Mouse (Mus musculus): Measurements from ENCODE around the gene Pdcd11.

The Pdcd11 gene

DNA sequence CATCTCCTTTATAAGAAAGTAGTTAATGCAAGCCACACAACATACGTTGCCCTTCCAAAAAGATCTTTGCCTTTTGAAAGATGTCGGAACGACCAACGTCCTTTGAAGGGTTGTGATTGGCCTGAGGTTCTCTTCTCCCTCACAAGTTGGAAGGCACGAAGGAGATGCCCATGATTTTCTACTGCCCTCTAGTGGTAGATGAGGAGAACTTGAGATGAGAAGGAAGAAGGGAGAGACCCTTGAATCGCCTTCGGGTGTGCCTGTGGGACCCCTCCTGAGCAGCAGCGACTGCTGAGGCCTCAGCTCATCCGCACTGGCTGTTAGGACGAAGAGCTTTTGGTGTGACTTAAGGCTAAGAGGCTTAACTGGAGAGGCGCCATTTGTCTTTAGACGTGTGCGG lies 77.7 kb downstream of the Pdcd11 start:
- DNase-seq (ENCODE audit: low read depth, low spot score): peak; percentile 92

DNA sequence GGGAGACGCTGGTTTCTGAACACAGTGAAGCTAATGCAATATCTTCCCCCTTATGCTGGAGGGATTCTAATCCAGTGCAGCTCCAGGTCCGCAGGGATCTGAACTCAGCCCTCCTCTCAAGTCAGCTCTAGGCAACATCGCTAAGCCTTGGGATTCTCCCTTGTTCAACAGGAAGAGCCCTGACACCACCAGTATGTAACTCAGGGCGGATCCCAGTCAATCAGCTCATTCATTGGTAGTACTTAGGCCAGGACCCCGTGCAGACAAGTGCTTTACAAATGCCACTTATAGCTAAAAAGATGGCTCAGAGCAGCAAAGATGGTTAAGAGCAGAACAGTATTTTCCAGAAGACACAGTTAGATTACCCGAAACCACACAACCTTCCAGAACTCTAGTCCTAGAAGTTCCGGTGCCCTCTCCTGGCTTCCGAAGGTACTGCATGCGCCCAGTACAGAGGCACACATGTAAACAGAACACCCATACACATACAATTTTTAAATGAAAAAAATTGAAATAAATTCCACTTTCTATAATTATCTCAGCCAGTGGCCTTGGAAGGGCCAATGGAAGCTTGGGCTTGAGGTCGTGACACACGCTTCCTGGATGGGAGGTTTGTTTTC lies 78.3 kb downstream of the Pdcd11 start:
- peak; percentile 87 for DNase-seq (ENCODE audit: low read depth, low spot score)

DNA sequence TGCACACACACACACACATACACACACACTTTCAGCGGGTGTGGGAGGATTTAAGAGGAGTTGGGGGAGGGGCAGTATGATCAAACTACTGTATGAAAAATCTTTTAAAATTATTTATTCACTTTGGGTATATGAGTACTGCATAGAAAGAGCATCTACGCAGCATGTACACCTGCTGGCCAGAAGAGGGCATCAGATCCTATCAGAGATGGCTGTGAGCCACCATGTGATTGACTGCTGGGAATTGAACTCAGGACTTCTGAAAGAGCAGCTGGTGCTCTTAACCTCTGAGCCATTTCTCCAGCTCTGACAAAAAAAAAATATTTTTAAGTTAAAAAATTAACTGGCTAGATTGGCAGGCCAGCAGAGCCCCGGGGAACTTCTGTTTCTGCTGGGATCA lies 83.9 kb downstream of the Pdcd11 start:
- DNase-seq (ENCODE audit: low read depth, low spot score): peak; percentile 65

DNA sequence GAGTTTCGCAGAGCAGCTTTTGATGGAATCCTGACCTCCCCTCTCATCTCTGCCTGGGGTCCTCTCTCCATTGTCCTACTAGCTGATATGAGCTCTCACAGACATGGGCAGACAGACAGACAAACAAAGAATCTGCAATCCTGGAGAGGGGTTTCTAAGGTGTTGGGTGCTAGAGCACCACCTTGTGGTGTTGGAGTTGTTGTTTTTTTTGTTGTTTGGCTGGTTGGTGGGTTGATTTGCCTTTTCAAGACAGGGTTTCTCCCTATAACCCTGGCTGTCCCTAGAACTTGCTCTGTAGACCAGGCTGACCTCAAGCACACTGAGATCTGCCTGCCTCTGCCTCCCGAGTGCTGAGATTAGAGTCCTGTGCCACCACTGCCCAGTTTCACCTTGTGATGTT lies 84.9 kb downstream of the Pdcd11 start:
- DNase-seq (ENCODE audit: low read depth, low spot score): peak; percentile 52

DNA sequence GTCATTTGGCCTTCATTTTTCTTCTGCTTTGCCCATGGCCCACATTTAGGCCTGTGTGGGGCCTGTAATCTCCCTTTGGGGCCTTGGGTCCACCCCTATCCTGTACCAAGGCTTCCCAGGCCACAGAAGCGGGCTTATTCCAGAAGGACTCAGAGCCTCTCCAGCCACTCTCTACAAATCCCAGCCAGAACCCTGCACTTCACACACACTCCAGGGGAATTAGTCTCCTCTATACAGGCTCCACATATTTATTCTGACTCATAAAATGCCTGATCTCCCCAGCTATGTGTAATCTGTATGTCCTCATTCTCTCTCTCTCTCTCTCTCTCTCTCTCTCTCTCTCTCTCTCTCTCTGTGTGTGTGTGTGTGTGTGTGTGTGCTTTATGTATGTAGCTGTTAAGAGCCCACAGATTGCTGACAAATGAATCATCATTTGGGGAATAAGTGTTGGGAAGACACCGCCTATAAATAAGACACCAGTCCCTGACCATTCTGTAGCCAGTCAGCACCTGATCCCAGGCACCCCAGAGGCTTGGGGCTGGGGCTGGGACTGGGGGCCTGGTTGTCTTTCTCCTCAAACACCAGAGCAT lies 86.4 kb downstream of the Pdcd11 start:
- no peak for DNase-seq (ENCODE audit: low read depth, low spot score)

DNA sequence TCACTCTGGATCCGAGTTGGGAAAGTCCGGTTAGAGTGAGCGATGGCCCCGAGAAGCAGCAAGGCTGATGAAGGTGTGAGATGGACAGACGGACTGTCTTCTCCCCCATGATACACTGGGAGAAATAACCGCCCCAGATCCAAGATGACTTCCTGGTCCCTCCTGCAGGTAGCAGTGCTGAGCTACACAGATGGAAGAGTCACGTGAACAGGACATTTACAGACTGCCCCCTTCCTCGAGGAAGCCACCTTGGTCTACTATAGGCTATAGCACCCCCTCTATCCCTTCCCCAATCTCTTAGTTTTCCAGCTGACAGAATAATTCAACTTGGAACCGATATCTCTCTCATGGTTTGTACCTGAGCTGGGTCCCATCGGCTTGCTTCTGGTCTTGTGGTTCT lies 87.4 kb downstream of the Pdcd11 start:
- peak; percentile 93 for DNase-seq (ENCODE audit: low read depth, low spot score)

DNA sequence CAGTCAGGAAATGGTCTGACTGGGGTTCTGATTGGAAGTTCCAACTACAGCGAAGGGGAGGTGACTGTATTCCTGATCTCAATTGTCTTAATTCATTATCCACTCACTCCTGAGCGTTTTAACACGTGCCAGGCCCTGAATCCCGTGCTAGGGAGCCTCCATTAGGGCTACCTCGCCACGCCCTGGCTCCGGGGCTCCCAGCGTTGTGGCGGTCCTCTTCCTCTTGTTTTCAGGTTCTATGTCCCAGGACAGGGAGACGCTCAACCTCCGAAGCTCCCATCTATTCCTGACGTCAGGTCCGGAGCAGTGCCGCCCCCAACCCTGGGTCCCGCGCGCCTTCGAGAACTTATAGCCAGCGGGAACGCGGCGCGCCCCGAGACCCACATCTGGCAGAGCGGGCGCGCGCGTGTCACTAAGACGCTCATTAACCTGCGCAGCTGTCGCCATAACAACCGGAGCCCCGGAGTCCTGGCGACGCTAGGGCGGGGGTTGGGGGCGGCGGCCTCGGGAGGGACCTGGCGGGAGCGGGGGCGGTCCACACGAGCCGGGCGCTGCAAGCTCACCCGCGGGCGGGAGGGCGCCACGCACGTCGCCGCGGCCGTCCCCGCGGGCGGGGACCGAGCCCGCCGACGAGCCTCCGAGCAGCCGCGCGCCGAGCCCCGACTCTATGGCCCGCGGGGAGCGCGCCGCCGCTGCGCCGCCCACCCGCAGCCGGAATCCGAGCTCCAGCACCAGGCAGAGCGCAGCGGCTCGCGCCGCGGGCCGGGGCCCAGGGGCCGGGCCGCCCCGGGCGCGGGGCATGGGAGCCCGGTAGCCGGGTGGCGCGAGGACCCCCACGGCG lies 88.1 kb downstream of the Pdcd11 start, which contains the start of gene Neurl1a:
Gene Neurl1a (plus strand): TSS at position 390 of the 841 bp plus-strand sequence.
- DNase-seq (ENCODE audit: low read depth, low spot score): peak; percentile 95

DNA sequence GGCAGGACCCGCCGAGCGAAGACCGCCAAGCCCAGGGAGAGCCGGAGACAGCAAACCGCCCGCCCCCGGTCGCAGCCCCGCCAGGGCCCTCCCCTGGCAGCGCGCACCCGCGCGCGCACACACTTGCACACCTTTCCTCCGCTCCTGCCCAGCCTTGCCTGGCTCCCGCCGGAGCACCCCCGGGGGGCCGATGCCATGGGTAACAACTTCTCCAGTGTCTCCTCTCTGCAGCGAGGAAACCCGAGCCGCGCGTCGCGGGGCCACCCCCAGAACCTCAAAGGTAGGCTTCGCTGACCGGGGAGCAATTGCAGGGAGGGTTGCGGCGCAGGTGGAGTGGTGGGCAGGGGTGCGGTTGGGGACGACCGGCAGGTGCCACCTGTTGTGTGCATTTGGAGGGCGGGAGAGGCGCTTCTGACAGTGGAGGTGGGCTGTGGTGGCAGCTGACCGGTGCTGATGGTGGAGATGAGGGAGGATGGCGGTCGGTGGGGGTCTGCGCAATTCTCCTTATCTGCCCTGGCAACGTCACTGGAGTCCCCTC lies 88.8 kb downstream of the Pdcd11 start:
- peak; percentile 70 for DNase-seq (ENCODE audit: low read depth, low spot score)

DNA sequence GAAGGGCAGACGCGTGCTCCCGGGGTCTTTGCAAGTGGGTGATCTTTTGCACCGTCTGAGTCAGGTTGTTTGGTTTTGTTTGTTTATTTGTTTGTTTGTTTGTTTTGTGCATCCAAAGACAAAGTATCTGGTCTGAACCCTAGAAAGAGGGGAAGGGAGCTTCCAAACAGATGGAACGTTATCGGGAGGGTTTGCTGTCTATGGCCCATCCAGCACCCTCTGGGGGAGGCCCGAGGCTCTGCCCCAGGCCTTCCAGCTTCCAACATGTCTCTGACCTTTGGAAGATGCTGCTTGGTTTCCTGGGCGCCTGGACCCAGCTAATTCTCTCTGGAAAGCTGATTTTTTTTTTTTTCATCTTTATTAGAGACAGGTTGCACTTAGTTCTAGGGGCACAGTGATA lies 89.4 kb downstream of the Pdcd11 start:
- no peak for DNase-seq (ENCODE audit: low read depth, low spot score)
